Mouse (Mus musculus) layer of hippocampus, postnatal 25 days (tissue): Measurements from ENCODE around the gene Anks3. TPM values are rescaled to one million over a fixed set of nuclear protein-coding genes. Genes with fewer than 3 reads are reported as not detected.

ENCODE experiments used
- DNase-seq, 2 experiments: peaks; one replicate each; pipeline ENCODE4 v3.0.0; 2022; ENCODE audit warnings: mixed read lengths in 2 of 2, low spot score in 1 of 2; ENCODE audit errors: extremely low spot score in 1 of 2
- total RNA-seq, 2 experiments: library from RNA; stranded (reverse); gene quantifications; 2 replicates each; pipeline ENCODE4 v1.2.3; 2021

The Anks3 gene
- total RNA-seq, 2 experiments from 2014 or later: 59.7 to 74.3 TPM

DNA sequence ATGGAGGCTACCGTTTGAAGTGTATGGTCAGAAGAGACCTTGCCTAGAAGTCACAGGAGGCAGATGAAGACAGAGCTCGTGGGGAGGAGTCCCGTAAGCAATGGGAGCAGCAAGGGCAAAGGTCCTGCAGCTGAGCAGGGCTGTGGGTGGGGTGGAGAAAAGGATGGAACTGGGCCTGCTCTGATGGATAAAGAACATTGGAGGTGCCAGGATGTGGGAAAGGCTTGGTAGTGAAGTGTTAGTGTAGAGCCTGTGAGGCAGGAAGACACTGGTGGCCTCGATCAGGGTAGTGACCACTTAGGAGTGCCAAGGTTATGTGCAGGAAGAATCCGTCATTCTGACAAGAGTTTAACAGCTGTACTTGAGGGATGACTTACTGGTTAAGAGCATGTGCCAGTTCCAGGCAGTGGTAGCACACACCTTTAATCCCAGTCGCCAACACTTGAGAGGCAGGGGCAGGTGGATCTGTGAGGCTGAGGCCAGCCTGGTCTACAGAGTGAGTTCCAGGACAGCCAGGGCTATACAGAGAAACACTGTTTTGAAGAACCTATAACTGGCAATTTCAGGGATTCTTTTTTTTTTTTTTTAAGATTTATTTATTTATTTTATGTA, 60.4 kb downstream of the Anks3 start:
- no peak for DNase-seq

DNA sequence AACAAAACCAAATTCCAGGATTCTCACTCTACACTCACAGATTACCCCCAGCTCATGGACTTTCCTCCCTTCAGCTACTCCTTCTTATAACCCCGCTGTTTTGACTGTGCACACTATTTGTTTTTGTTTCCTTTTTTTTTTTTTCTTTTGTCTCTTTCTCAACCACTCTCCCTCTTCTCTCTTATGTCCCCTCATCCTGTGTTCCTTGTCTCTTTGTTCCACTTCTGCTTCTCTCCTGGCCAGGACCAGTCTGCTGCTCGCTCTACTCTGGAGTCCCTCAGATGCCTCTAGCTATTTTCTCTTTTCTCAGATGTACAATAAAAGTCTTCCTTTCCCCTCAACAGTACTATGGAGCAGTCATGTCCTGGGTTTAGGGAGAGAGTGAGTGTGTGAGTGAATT, 61.6 kb downstream of the Anks3 start:
- DNase-seq: no peak

DNA sequence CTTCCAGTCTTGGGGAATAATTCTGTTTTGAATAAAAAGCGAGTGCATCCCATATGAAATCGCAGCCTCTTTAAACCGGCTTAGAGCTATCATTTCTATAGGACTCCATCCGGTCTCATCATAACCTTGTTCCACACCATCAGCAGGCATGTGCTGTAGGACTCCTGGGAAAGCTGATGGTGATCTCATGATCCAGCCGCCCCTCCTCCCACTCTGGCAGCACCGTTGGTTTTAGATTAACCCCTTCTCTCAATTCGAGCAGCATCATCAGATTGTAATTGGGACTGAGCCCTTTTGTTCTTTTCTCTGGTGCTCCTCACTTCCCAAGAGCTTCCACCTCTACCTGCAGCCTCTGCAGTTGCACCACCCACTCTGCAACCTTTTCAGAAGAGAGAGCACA, 62.8 kb downstream of the Anks3 start:
- no peak for DNase-seq

DNA sequence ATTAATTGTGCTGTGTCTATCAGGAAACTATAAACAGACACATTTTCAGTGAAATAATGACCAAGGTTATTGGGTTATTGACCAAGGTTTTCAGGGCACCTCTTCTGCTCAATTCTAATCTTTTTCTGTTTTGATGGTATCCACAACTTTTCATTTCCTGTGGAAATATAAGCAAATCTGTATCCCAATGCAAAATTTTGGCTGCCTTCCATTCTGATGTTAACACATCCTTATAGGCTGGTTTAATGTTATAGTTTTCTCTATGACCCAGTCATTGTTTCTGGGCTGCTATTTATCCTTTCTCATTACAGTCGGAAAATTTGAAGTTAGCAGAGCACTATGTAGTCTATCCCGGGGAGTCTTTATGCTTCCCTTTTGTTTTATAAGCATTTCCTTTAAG, 64.3 kb downstream of the Anks3 start:
- no peak for DNase-seq

DNA sequence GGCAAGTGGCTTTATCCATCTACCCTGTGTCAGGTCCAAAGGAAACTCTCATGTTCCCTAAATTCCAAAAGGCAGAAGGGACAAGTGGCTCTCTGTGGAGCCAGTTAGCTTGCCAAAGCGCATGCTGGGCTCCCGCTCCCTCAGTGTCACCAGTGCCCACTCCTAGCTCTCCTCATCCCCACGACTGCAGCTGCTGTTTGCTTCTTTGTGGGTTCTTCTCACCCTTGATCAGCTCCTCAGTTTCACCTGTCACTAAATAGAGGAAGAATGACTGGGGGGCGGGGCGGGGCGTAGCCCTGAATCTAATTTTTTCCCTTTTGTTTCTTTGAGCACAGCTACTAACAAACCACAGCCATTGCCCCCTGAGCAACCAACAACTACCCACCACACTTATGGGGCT, 65.1 kb downstream of the Anks3 start:
- DNase-seq: no peak

DNA sequence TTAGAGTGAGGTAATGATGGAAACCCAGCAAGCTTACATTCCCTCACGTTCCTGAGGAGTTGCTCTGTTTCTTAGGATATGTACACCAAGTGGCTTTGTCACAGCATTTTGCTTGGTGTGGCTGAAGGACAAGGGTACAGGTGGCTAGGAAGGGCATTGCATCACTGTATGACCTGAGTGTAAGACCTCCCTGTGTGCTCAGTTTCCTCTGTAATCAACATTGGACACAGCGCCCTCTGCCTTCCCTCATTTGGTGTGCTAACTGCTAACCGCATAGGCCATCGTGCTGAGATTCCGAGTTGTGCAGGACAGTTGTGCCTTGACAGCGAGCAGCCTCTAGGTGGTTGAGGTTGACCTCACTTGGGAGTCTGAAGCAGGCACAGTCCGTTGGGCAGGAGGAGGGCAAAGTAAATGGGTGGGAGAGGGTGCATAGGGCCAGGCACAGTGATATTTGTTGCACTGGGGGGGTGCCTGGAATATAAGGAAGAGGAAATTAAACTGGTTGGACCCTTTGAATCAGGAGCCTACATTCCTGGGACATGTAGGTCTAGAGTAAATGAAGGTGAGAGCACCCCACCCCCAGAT, 66.8 kb downstream of the Anks3 start:
- no peak for DNase-seq

DNA sequence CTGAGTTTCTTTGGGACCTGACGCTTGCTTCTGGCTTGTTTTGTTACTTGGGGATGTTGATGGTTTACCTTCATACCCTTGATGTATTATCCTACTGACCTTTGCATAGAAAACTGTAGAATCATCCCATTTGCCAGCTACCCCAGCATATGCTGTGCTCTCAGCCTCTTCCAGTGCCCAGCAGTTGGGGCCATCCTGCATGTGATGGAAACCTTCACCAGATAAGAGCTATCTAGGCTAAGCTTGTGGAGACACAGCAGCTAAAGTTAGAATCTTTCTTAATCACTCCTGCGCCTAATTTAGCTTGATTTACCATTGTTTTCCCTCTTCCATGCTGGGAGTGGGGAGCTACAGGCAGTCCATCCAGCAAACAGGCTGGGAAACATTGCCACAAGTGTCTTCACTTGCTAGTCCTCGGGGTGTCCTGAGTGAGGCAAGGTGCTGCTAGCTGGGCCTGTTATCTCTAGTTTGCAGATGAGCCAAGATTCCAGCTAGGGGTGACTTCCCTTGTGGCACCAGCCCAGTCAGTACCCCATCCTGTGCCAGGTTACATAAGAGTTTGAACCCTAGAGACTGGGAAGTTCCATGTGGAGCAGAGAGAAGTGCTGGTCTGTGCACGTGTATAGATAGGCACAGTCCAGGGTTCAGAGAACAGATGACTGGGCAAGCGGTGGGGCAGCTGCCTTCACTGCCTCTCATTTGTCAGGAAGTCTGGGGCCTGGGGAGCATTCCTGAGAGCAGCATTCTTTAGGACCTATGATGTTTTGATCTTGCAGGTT, 67.6 kb downstream of the Anks3 start:
- DNase-seq: no peak

DNA sequence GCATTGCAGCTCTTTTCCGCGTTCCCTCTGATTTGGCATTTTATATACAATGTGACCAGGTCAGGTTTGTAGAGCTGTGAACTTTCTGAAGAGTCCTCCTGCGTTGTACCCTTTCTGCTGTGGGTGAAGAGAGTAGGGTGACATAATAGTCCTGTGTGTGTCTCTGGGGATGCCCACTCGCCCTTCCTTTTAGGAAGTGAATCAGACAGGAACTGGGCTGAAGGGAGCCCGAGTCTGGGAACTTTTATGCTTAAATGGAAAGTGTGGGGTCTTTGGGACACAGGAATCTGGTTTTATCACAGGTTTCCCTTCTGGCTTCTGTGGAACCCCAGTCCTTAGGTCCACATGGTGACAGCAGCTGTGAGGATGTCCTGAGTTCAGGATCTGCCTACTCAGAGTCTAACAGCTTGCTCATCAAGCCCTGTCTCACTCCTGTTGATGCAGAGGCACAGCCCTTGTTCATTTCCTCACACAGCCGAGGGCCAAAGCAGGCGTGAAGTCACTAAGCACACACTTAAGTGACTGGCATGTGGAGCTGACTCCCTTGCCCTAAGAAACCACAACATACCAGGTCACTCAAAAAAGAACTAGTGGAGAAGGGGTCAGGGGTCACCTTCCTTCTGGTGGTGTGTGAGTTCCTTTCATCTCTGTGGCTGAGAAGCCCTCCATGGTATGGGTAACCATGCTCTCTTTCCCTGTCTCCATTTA, 69.7 kb downstream of the Anks3 start:
- no peak for DNase-seq

DNA sequence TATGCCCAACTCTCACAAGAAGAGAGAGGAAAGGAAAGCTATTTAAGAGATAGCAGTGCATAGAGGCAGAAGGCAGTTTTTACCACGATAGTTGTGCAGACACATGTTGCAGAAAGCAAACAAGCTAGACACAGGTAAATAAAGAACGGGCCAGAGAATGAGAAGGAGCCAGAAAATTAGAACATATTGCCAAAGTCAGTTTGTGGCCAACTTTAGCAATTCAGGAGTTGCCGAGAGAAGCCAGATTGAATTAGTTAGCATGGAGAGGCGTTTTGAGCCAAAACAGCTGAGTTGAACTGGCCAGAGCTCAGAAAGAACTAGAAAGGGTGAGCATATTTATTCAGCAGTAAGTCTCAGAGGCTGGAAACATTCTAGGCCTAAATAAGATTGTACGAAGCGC, 71.8 kb downstream of the Anks3 start:
- no peak for DNase-seq

Other genes starting within 250 kb of the Anks3 start
- gene Nmral1, start 244.8 kb downstream of the Anks3 start, total RNA-seq: 10 to 100 TPM; 16.0 to 17.7 TPM
- 10 to 100 TPM; 87.7 to 98.0 TPM for gene Hmox2, start 237.8 kb downstream of the Anks3 start, total RNA-seq
- gene Cdip1, start 173.9 kb downstream of the Anks3 start, total RNA-seq: 100 to 1,000 TPM; 237 to 239 TPM
- gene 4930562C15Rik, start 128.8 kb downstream of the Anks3 start, total RNA-seq: not detected
- 100 to 1,000 TPM in 1 of 2 experiments, 10 to 100 TPM in 1; 93.5 to 103 TPM for gene Ubald1, start 83.9 kb downstream of the Anks3 start, total RNA-seq
- gene Mgrn1, start 78.0 kb downstream of the Anks3 start, total RNA-seq: 100 to 1,000 TPM; 219 to 221 TPM
- gene Nudt16l1, start 25.4 kb downstream of the Anks3 start, total RNA-seq: 10 to 100 TPM; 68.8 to 78.4 TPM
- not detected for gene Sept12, start 33.6 kb upstream of the Anks3 start, total RNA-seq
- gene Smim22, start 43.1 kb upstream of the Anks3 start, total RNA-seq: not detected
- gene Rogdi, start 49.3 kb upstream of the Anks3 start, total RNA-seq: 100 to 1,000 TPM; 361 to 407 TPM
- 100 to 1,000 TPM; 135 to 138 TPM for gene Glyr1, start 85.7 kb upstream of the Anks3 start, total RNA-seq
- gene Ubn1, start 85.9 kb upstream of the Anks3 start, total RNA-seq: 10 to 100 TPM; 41.4 to 42.1 TPM
- gene Ppl, start 168.2 kb upstream of the Anks3 start, total RNA-seq: 1 to 10 TPM; 1.3 to 1.6 TPM
- gene Sec14l5, start 182.9 kb upstream of the Anks3 start, total RNA-seq: 1 to 10 TPM; 5.8 to 6.7 TPM
- gene Nagpa, start 239.8 kb upstream of the Anks3 start, total RNA-seq: 10 to 100 TPM in 1 of 2 experiments, 1 to 10 TPM in 1; 9.7 to 12.9 TPM